29 mouse cellular contexts compared by ENCODE assay signal in genomic region chr1:98158969-98159368, GRCm38 (mm10).
"Had no signal": no experiment of that assay in that cellular context is flagged by ENCODE, and none has a peak within 500 bp of the region (broad histone marks: within the 10 kb centered on the region; RNA-seq: fewer than 3 reads in every experiment).

No protein-coding gene starts in this region.

- H3K4me1 ChIP-seq: embryonic facial prominence, embryonic 12.5 days; embryonic facial prominence, embryonic 15.5 days; forebrain, embryonic 10.5 days; forebrain, embryonic 12.5 days; forebrain, embryonic 13.5 days; forebrain, embryonic 15.5 days; heart, embryonic 10.5 days had no signal

- H3K9me3 ChIP-seq: embryonic facial prominence, embryonic 12.5 days; embryonic facial prominence, embryonic 13.5 days; embryonic facial prominence, embryonic 15.5 days; forebrain, embryonic 10.5 days; forebrain, embryonic 12.5 days; forebrain, embryonic 13.5 days; forebrain, embryonic 15.5 days; heart, embryonic 10.5 days had no signal

- H3K27me3 ChIP-seq: embryonic facial prominence, embryonic 12.5 days; embryonic facial prominence, embryonic 13.5 days; embryonic facial prominence, embryonic 15.5 days; forebrain, embryonic 12.5 days; forebrain, embryonic 13.5 days; forebrain, embryonic 15.5 days had no signal

- H3K27ac ChIP-seq: embryonic facial prominence, embryonic 12.5 days; embryonic facial prominence, embryonic 13.5 days; embryonic facial prominence, embryonic 15.5 days; forebrain, embryonic 10.5 days; forebrain, embryonic 12.5 days; forebrain, embryonic 13.5 days; forebrain, embryonic 15.5 days; gastrocnemius, adult 2 months; heart, adult 2 months; heart, embryonic 10.5 days had no signal

- DNase-seq: cerebellum, adult 2 months; cerebellum, adult 8-10 months; cerebellum, adult 9-10 months; cerebellum, adult 9-11 months; cerebellum, postnatal 10 days; cerebellum, postnatal 14 days; cerebellum, postnatal 25 days; cerebellum, postnatal 36 days; embryo, embryonic 11 days; forebrain, postnatal 0 days; gastrocnemius, adult 2 months; gastrocnemius, postnatal 10 days; gastrocnemius, postnatal 14 days; gastrocnemius, postnatal 25 days; gastrocnemius, postnatal 36 days; heart, adult 11 months; heart, adult 18-20 months; heart, adult 2 months had no signal

- ATAC-seq: forebrain, embryonic 13.5 days; forebrain, embryonic 14.5 days; forebrain, embryonic 15.5 days; forebrain, embryonic 16.5 days; forebrain, postnatal 0 days had no signal

- H3K4me3 ChIP-seq: embryonic facial prominence, embryonic 12.5 days; embryonic facial prominence, embryonic 13.5 days; embryonic facial prominence, embryonic 15.5 days; erythroblast, embryonic 14.5 days; forebrain, embryonic 10.5 days; forebrain, embryonic 12.5 days; forebrain, embryonic 13.5 days; forebrain, embryonic 15.5 days; gastrocnemius, adult 2 months; heart, adult 2 months; heart, embryonic 10.5 days had no signal

- H3K36me3 ChIP-seq: embryonic facial prominence, embryonic 12.5 days; embryonic facial prominence, embryonic 13.5 days; embryonic facial prominence, embryonic 15.5 days; forebrain, embryonic 10.5 days; forebrain, embryonic 12.5 days; forebrain, embryonic 15.5 days; heart, embryonic 10.5 days had no signal
